Mouse (Mus musculus): ENCODE measurements around the gene Tbccd1.

The Tbccd1 gene

DNA sequence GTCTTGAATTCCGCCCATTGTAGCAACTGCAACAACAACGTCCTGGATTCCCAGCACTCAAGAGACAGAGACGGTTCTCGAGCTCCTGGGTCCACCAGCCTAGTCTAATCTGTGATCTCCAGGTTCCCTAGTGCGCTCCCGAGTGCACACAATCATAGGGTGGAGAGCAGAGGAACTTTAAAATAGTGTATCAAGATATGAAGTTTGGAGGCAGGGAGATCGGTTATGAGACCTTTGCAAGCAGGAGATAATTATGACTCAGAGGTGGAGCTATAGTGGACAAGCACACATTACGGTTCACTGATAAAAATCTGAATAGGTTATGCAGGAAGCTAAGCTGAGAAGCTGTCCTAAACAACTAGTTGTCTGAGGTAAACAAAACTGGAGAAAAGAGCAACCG is 696 bp downstream of the Tbccd1 start:
- DNase-seq, result no peak

DNA sequence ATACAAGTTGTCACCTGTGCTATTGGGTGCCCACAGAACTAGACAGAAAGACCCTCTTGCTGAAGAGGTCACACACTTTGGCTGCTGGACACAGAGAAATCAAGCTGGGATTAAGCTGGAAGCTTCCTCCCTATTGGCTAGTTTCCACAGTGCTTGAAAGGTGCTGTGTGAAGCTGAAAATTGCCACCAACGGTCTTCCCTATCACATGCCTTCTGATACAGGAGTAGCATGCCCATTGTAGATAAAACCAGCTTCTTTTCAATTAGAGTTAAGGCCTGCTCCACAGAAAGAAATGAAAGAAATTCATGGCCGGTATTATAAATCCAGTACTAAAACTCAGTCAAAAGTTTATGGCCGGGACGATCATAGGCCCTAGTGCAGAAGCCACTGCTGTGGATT is 4.8 kb downstream of the Tbccd1 start:
- no peak for DNase-seq

DNA sequence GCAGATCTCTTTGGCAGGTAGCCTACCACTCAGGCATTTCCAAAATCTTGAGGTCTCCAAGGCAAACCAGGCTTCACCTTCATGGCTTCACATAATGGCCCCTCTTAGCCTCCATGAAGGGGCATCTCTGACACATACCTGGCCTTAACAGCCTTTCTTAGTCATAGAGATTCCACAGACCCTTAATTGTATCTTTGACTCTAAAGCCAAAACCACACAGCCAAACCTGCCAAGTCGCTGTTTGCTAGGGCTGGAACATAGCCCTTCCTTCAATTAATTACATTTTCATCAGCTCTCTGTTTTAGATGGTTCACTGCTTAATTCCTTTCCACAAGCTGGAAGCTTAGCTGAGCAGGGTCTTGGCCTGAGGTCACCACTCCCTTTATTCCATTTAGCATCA is 9.1 kb downstream of the Tbccd1 start:
- DNase-seq, result no peak

DNA sequence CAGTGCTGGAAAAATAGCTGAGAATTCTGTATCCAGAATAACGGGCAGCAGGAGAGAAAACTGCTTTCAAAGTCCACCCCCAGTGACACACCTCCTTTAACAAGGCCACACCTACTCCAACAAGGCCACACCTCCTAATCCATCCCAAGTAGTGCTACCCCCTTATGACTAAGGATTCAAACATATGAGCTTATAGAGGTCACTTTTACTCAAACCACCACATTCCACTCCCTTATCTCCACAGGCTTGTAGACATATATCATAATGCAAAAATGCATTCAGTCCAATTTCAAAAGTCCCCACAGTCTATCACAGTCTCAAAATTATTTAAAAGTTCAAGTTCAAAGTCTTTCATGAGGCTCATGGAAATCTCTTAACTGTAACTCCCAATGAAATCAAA is 9.8 kb downstream of the Tbccd1 start:
- DNase-seq, result no peak

DNA sequence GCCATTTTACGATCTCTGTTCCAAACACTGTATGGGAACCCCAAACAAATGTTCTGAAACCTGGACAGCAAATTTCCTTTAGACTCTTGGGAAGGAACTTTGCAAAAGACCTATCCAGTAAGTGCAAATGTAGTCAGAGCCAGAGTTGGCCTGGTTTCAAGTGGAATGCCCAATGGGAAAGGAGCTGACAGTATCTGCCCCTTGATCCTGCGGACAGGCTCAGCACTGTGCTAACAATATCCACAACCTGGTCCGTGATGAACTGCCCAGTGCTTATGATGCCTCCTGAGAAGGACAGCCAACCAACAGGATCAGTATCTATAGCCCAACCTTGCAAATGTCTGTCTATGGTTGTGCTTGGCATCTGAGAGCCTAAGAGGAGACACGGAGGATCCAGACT is 12.0 kb downstream of the Tbccd1 start:
- no peak for DNase-seq

DNA sequence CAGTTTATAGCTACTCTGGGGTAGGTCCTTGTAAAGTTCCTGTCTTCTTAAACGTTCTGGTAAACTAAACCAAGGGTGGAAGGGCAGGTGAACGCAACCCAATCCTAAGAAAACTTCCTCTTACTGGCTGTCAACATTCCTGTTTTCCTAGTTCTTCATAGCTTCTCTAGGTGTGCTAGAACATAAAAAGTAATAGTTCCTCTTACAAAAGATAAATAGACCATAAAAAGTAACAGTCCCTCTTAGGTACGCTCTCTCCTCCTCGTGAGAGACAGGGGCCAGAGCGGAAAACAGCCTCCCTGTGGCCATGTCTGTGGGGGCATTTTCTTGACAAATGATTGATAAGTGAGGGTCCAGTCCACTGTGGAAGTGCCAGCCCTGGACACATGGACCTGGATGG is 12.6 kb downstream of the Tbccd1 start:
- no peak for DNase-seq

DNA sequence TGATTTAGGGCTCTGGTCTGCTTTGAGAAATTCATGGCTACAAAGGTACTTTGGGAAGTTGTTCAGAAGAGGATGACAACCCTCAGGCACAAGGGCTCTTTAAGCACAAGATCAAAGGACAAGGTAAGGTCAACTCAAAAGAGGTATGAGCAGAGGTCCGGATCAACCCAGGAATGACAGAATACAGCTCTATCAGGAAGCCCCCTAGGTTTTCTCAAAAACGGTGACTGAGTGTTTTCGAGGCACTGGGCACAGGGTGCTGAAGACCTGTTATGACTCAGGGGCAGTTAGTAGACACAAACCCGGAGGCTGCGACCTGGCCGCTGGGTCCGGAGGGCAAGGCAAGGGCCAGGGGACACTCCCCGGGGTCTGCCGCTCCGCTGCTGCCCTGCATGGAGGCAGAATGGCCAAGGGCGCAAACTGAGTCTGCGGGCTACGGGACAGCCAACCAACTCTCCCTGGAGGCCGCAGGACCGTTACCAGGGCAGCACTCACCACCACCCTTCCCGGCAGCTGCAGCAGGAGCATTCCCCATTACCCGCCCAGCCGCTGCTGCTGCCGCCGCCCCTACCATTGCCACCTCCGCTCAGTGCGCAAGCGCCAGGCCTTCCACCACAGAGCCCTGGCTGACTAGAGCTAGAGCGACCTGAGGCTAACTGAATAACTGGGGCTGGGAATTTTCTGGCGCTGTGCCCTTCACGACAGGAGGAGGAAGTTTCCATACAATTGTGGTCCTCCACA is 13.2 kb downstream of the Tbccd1 start:
- DNase-seq, result no peak

DNA sequence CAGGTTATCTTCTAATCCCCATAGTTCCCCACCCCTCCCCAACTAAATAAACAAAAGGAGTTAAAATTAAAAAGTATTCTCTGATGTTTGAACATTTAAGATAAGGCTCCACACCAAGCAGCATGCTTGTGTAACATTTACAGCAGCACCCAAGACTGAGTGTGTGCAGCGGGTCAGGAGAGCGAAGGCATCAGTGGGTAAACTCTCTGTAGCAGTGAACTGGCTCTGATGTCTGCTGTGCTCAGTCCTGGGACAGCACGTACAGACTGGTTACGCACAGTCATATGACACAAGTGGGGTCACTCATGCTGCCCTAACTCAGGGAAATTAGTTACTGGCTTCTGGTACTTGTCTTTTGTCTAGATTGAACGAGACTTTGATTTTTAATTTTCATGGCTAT is 14.6 kb downstream of the Tbccd1 start:
- no peak for DNase-seq

DNA sequence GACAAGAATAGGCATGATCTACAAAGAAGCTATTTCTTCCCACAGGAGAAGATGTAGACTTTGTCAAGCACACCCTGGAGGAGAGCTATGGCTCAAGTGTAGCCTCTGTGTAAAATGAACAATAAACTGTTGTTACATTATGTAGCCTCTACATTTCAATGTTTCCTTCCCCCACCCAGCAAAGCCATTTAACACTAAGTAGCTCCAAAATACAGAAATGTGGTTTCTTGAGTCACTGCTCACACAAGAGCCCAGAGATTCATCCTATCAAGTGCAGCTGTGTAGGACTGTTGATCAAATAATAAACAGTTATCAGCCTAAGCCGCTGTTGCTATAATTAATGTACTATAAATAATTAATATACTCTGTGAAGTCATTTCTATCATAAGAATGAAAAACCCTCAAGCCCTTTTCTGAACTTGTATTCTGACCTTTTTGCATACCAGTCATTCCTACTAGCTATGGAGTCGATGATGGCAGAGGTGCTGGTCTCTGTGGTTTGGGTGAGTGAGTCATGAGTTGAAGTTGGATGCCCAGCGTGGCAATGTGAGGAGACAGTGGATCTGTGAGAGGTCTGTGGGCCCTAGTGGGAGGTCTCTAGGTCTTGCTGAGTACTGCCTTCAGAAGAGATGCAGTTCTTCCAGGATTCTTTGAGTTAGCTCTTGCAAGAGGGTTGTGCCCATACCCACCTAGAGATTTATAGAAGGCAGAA is 18.2 kb downstream of the Tbccd1 start:
- DNase-seq, result no peak

DNA sequence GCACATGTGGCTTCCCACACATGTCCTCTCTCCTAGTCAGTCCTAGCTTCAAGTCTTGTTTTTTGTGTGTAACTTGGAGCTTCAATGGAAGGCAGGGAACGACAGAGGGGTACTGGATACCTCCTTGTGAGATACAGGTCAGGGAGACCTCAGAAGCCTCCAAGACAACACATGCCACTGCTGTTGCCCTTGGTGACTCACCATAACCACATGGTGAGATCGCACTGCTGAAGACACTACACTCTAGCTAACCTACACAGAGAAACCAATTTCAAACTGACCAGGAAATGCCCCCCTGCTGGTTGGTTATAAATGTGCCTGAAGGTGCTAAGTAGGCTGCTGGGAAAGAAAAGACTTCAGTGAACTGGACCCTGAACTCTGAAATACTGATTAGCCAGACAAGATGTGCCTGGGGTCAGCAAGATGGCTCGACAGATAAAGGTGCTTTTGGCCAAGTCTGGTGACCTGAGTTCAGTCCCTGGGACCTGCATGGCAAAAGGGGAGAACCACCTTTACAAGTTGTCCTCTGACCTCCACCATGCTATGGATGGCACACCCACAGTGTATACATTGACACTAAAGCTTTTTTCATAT is 24.4 kb downstream of the Tbccd1 start:
- no peak for DNase-seq

DNA sequence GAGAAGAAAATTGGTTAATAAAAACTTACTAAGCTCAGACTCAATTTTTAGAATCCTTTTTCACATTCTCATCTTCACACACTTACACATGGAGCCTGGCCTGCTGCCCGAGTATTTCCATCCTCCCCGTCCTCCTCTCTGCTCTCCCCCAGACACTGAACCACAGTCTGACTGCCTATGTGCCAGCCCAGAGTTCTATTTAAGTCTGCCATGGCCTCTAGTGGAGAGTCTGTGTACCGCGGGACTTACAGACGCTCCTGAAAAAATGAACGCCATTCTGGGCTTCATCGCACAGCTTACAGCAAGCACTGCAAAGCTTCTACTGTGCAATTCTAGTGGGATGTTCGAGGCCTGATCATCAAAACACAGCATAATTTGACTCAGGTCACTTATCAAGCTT is 36.7 kb downstream of the Tbccd1 start:
- DNase-seq, result no peak

DNA sequence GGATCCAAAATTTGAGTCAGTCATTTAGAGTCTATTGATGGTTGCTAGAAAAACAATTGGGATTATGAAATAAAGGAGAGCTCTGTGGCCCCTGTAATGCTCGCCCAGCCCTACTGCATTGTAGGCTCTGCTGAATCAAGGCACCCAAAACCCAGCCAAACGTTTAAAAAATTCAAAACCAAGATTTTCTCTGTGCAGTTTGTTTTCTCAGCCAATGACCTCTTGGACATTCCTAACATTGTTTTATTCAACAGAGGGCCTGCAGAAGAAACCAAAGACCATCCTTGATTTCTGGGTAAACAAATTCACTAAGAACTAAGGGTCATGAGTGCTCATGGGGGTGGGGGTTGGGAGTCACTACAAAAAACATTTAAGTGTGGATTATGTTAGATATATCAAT is 46.0 kb downstream of the Tbccd1 start, which contains the start of gene Crygs:
Crygs (minus strand) TSS at position 101 of the 400 bp plus-strand sequence.
- DNase-seq, result no peak

DNA sequence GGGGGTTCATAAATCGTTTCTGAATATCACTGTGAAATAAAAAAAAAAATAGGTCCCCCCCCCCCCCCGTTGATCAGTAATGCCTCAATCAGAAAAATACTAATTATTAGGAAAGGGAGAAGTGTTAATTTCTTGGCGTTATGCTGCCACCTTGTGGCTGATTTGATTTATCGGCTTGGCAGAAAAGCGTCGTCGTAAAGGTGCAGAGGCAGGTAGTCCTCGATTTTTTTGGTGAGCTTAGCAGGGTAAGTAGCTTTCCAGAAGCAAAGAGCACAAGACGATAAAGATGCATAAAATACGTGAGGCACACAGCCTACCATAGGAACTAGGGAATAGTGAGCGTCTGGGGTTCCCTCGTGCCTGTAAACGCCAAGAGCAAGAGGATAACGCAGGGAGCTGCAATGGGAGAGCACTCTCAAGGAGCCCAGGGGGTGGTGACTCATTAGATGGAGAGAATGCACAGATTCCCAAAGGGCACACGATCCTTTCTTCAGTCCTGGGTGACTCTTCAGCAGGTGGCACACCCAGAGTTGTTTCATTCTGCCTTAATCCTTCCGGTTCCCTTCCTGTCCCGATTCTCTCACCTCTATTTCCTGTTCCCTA is 49.9 kb downstream of the Tbccd1 start:
- DNase-seq, result peak; percentile 61 to 68

DNA sequence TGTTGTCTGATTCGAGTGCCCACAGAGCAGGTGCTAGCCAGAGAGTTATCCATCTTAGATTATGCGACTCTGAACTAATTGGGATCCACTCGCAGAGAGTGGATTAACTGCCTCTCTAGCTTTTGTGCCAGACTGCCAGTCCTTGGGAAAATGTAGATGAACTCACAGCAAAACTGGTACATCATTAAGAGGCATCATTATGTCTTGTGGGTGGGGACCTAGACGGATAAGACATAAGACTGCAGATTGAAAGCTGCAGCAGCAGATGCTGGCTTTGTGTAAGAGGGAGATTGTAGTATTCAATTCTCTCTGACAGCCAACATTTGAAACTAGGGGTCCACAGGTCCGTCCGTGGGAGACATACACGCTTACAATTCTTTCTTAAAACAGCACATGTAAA is 54.7 kb downstream of the Tbccd1 start:
- no peak for DNase-seq

DNA sequence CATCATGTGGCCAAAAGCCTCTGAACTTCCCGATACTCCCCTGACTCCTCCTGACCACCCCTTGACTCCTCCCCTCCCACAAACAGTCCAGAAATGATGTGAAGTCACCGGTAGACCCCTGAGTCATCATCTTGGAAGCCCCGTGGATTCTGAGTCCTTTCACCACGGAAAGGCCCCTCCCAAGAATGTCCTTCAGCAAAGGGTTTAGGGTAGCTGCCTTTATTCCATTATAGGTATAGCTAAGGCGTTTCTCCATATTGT is 56.7 kb downstream of the Tbccd1 start:
- no peak for DNase-seq

DNA sequence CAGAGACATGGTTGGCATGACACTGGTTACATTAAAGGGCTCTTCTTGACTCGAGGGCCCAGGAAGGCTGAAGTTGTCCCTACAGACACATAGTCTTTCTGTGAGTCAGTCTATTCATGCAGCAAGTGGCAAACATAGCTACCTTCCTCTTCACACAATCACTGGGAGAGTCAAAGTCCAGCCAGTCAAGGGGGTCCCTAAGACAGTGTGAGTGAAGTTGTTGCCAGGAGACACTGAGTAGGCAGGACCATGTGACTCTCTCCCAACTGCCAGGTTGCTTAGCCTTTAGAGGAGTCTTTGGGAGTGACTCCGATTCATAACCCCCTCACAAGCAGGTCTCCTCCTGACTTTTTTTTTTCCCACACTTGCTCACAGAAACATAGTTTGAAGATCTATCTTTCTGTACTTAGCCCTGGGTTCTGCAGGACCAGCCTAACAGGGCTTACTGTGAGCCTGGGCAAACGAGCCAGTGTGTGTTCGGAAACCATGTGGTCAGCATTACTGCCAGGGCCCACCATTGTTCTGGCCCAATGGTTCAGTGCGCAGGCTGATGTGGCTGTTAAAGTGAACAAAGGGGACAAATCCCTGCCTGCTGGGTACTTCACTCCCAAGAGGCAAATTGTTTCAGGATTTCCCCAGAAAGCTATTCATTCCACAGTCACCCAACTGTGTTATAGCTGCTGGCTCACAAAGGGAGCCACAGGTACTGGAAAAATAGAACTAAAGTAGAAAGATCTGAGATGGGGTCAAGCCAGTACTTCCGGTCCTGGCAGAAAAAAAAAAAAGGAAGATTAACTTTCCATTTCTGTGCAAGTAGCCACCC is 57.2 kb downstream of the Tbccd1 start:
- no peak for DNase-seq

DNA sequence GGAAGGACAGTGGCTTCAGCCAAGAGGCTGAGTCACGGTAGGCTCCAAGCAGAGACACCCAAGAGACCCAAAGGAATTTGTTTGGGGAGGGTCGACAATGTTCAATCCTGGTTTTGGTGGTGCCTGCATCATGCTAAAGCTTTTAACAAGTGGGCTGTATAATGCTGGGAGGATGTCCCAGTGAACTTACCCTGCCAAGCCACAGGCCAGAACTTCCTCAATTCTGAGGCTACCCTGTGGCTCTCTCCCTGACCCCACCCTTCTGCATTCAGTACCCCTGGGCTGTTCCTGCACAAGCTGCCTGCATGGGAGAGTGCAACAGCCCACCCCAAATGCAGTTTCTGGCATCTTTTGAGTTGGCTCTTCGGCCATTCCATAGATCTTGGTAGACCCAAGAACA is 58.9 kb downstream of the Tbccd1 start:
- DNase-seq, result peak in 1 of 2 experiments; percentile 2

DNA sequence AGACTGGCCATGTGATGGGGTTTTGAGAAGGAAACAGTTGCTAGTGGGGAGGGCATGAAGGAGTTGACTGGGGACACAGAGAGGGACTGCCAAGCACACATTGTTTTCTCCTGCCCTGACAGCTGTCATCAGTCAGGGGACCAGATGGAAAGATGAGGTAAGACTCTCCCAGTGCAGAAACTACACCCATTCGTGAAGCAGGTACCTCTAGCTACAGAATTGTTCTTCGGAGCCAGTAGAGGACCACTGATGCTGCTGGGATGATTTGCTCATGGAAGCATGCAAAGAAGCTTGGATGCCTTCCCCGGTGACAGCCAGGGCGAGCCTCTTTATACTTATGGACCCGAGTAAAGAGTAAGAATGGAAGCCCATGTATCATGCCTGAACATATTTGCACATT is 59.9 kb downstream of the Tbccd1 start:
- DNase-seq, result no peak

DNA sequence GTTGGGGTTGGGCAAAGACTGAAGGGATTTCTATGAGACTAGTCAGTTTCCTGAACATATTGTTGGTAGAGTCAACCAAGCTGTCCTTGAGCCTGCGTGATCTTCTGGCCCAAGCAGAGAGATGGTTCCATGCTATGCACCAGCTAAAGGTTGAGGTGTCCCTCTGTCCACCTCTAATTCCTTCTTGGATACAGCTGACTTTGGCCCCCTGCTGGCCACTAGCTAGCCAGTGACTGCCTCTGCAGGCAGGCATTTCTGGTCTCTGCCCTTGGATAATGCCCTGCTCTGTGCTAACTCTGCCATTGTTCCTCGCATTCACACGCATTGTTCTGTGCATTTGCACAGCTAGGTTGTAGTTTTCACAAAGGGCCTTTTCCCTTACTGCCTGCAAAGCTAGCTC is 62.0 kb downstream of the Tbccd1 start:
- DNase-seq, result no peak

DNA sequence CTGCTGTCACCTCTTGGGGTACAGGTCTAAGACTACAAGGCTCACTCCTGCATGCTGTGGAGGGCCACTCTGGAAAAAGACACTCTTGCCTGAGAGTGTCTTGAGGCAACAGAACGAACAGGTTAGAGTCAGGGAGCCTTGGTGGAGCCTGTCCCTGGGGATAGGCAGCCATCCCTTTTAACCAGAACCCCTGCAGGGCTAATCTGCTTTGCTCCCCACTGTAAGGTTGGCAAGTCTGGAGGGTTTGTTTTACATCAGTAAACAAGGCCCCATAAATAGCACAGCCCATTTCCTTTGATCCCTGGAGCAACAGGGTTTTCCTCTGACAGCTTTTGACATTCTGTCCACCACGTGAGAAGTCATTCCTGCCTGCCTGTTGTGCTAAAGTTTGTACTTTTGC is 66.2 kb downstream of the Tbccd1 start:
- no peak for DNase-seq

DNA sequence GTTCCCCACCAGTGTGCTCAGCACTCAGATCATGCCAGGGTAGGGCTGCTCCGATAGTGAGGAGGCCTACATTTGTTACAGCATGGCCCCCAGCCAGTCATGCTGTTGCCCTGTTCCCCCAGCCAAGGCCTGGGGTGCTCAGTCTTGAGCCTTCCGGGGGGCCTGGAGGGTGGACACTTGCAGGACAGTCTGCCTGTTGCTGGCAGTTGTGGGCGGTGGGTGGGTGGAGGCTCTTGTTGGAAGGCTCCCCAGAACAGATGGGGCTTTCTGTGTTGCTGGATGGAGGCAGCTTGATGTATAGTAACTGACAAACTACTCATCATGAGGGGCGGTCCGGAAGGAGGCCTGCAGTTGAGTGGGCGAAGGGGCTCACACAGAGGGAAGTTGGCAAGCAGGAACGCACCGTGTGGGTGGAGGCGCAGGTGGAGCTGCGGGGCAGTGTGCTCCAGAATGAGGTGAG is 67.5 kb downstream of the Tbccd1 start:
- DNase-seq, result no peak

DNA sequence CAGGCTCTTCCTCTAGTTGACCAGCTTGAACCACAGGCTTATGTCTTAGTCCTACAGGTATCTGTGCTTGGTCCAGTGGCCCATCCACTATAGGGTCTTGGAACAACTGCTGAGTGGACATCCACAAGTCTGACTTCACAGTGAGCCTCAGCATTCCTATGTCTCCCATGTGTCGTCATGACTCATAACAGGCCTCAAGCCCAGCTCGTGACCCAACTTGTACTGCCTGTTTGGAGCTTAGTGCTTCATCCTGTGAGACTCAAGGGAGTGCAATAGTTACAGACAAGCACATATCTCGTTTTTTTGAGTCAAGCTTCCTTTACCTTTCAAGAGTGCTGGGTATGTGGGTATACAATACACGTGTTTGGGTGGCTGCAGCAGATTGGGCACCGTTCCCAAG is 74.8 kb downstream of the Tbccd1 start:
- DNase-seq, result no peak

DNA sequence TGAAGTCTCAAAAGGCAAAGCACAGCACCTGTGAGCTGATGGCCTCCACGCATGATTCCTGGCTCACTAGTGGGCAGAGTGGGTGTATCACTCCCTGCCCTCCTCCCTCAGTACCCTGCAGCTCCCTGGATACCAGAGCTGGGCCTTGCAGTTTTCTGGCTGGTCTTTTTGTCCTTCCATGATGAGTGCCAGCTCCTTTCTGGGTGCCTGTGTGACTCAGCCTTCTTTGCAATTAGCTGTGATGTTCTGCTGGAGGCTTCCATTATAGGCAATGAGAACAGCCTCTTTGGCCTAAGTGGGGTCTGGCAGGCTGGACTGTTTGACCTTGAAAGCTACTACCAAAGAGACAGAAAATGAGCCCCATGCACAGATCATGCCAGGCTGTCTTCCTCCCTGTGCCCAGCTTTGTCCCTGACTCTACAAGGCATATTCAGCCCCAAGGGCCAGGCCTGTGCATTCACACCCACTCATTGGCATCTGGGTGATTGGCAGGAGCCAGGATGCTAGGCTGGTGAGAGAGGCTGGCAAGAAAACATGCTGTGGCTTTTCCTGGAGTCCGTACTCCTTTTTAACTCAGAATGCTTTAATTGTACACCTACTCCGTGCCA is 78.1 kb downstream of the Tbccd1 start:
- DNase-seq, result no peak
